ENCODE assay signal across 26 mouse cellular contexts in genomic region chr6:88374247-88374646, GRCm38 (mm10).
DNase-seq lines count a peak whose midpoint lies in the region; ATAC-seq and TF ChIP-seq lines count a peak whose summit lies in the region.
"Had no signal": no experiment of that assay in that cellular context is flagged by ENCODE, and none has a peak within 500 bp of the region (broad histone marks: within the 10 kb centered on the region; RNA-seq: fewer than 3 reads in every experiment).

No protein-coding gene starts in this region.

- no peak overlapping the region for H3K9ac ChIP-seq in stomach, postnatal 0 days (ENCODE audit: low read length)
- H3K9ac ChIP-seq: embryonic facial prominence, embryonic 12.5 days; forebrain, embryonic 12.5 days; hindbrain, embryonic 14.5 days; limb, embryonic 15.5 days; neural tube, embryonic 15.5 days had no signal

- no peak overlapping the region for H3K27ac ChIP-seq in stomach, postnatal 0 days (replicated peaks)
- H3K27ac ChIP-seq: embryonic facial prominence, embryonic 12.5 days; forebrain, embryonic 12.5 days; gastrocnemius, adult 2 months; heart, embryonic 10.5 days; left cerebral cortex, adult 2 months; limb, embryonic 15.5 days; midbrain, embryonic 10.5 days; neural tube, embryonic 15.5 days had no signal

- no peaks in the 10 kb centered on the region for H3K27me3 ChIP-seq in stomach, postnatal 0 days (ENCODE audit: control insufficient read depth, insufficient read depth, low read length)
- H3K27me3 ChIP-seq: embryonic facial prominence, embryonic 12.5 days; forebrain, embryonic 12.5 days; limb, embryonic 15.5 days; neural tube, embryonic 15.5 days had no signal

- H3K9me3 ChIP-seq in stomach, postnatal 0 days (ENCODE audit: control insufficient read depth, low read length), result no peaks in the 10 kb centered on the region
- H3K9me3 ChIP-seq: embryonic facial prominence, embryonic 12.5 days; forebrain, embryonic 12.5 days; heart, embryonic 10.5 days; limb, embryonic 15.5 days; midbrain, embryonic 10.5 days; neural tube, embryonic 15.5 days had no signal

- TF ChIP-seq CTCF in stomach, postnatal 0 days (IDR thresholded peaks at IDR 0.05; ENCODE audit: low read depth), result 0 out of 2 replicates have a peak, but pooled peaks have one; percentile 11

- no peak for TF ChIP-seq EP300 in stomach, postnatal 0 days (optimal IDR thresholded peaks at IDR 0.05)

- H3K4me2 ChIP-seq in stomach, postnatal 0 days (replicated peaks; ENCODE audit: low read depth), result no peak overlapping the region
- H3K4me2 ChIP-seq: embryonic facial prominence, embryonic 12.5 days; forebrain, embryonic 12.5 days; hindbrain, embryonic 14.5 days; limb, embryonic 15.5 days; neural tube, embryonic 15.5 days had no signal

- no peak overlapping the region for H3K4me3 ChIP-seq in stomach, postnatal 0 days (ENCODE audit: low read depth, low read length)
- H3K4me3 ChIP-seq: embryonic facial prominence, embryonic 12.5 days; erythroblast, embryonic 14.5 days; forebrain, embryonic 12.5 days; gastrocnemius, adult 2 months; heart, embryonic 10.5 days; left cerebral cortex, adult 2 months; limb, embryonic 15.5 days; midbrain, embryonic 10.5 days; neural tube, embryonic 15.5 days had no signal

- no peaks in the 10 kb centered on the region for H3K4me1 ChIP-seq in stomach, postnatal 0 days (replicated peaks; ENCODE audit: control insufficient read depth, insufficient read depth)

- no peaks in the 10 kb centered on the region for H3K36me3 ChIP-seq in stomach, postnatal 0 days (ENCODE audit: control insufficient read depth, insufficient read depth, low read length)
- H3K36me3 ChIP-seq: embryonic facial prominence, embryonic 12.5 days; forebrain, embryonic 12.5 days; heart, embryonic 10.5 days; limb, embryonic 15.5 days; midbrain, embryonic 10.5 days; neural tube, embryonic 15.5 days had no signal

- WGBS in stomach, postnatal 0 days, result 40% methylated on average over 7 of the region's 7 CpGs

- no peak for ATAC-seq in stomach, postnatal 0 days (ENCODE audit: low FRiP score, low TSS enrichment)
- ATAC-seq in erythroblast, adult 5-6 weeks (replicated peaks; ENCODE audit: low FRiP score, poor library complexity, severe bottlenecking), result no peak
- ATAC-seq: CD4-positive, CD25-positive, alpha-beta regulatory T cell, adult 4 months; inflammation-experienced regulatory T-cells, adult 6 months had no signal

- DNase-seq in lung, postnatal 36 days, result peak; percentile 0
- no peak for DNase-seq in lung, adult 18-20 months
- DNase-seq in MEL-GATA-1-ER (ENCODE audit: extremely low read depth, low read depth), result peak; percentile 17
- peak; percentile 25 for DNase-seq in adrenal gland, postnatal 25 days
- no peak for DNase-seq in stomach, postnatal 0 days (ENCODE audit: low spot score)
- DNase-seq in urinary bladder, postnatal 14 days (ENCODE audit: low spot score), result no peak
- DNase-seq: cerebellum, adult 18-20 months; cerebellum, postnatal 14 days; gastrocnemius, adult 2 months; heart, postnatal 4 days; kidney, adult 8-10 months; kidney, postnatal 36 days; left cerebral cortex, postnatal 4 days; thymus, adult 2 months had no signal

Comparison
In these comparisons a context has a peak if more than half of its experiments do, and no peak if none do; other contexts are left out.
1. DNase-seq: peak in lung, postnatal 36 days (single experiment), MEL-GATA-1-ER (single experiment) and adrenal gland, postnatal 25 days (single experiment); none in lung, adult 18-20 months (0 of 2), stomach, postnatal 0 days (single experiment) and urinary bladder, postnatal 14 days (single experiment).